Mouse (Mus musculus) embryo, embryonic 9.5 days (tissue): ENCODE data around the gene Epha4.

ENCODE experiments used
- DNase-seq: peaks from one replicate; pipeline ENCODE4 v3.0.0-alpha.2; 2017; ENCODE audit errors: extremely low spot score

The Epha4 gene

DNA sequence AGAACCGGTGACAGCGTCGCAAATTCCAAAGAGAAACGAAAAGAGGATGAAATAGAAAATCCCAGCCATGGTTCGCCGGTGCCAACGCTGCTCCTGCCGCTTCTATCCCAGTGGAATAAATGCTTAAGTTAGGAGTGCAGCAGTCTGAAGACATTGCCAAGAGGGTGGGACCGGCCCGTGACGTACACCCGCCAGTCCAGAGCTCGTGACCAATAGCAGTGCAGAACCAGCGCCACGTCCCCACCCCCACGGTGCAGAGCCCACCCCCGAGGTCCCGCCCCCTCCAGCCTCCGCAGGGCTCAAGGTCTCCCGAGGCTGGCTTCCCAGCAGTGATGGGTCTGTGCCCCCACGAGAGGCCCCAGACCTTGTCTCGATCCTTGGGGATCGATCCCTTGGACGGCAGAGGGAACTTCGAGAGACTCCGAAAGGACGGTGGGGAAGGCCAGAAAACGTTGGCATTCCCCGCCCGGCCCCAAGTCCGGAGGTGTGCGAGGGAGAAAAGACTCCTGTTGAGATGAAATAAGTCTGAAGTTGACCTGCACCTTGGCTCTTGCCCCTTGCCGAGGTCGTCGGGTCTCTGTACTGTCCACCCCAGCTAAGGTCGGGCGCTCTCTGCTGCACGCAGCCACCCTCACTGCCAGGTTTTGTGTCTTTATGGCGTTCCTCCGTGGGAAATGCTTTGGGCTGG is at the start of gene Epha4:
Gene Epha4 (minus strand): TSS at position 126 of the 688 bp plus-strand sequence.
- peak; percentile 93 for DNase-seq

DNA sequence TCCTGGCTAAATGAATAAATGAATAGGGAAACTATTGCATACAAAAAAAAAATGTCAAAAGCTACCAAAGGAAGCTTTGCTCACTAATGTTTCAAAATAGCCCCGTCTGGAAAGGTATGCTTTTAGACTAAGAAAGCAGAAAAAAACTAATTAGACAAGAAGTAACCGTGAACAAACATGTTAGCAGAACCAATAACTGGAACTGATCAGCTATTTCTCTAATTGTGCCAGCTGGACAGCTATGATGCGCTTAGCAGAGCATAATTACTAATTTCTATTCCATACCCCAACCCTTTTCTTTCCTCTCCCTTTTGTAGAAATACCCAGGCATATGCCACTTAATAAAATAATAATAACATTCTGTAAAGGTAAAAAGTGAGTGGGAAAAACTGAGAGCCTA is 41.3 kb upstream of the Epha4 start:
- DNase-seq = no peak

DNA sequence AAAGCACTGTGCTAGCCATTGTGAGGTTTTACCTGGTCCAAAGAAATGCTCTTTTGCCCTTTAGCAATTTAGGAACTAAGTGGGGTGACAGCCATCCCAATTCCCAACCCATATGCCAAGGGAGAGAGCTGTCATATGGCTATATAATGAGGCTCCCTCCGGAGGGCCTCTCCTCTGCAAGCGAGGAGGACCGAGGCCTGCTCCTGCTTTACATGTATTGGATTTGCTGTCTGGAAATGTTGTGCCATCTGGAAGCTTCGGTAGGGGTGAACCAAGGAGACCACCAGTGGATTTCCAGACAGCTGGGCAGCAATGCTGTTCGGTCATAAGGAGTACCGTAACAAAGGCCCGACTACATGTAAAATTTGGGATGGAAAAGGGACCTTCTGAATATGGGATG is 37.0 kb upstream of the Epha4 start:
- no peak for DNase-seq

DNA sequence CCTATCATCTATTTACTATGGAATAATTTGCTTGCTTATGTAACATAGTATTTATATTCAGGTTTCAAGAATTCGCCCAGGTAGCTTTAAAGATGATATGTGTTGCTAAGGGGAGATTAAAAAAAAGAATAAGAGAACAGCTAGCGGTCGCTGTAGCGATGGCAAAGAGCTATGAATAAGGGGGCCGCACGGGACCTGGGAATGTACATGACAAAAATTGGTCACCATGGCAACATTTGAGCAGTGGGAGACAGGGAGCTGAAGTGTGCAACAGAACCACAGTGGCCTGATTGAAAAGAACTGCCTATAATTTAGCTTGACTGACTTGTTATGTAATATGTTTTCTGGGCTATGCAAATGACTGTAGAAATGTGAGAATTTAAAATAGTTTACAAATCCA is 30.8 kb upstream of the Epha4 start:
- no peak for DNase-seq

DNA sequence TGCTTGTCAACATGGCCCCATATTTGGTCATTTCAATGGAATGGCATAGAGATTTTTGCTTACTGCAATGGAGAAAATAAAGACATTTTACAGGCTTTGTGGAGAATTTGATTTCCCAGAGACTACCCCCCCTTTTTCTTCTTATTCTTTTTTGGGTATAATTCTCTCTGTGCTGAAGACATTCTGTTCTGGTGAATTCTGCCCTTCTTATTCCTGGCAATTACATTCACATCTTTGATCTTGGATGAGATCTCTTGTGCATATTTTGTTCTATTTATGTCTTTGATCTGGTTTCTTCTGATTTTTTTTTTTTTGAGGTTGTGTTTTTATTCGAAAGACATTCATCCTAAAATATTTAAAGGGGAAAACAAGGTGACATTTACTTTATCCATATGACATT is 30.1 kb upstream of the Epha4 start:
- DNase-seq = no peak

DNA sequence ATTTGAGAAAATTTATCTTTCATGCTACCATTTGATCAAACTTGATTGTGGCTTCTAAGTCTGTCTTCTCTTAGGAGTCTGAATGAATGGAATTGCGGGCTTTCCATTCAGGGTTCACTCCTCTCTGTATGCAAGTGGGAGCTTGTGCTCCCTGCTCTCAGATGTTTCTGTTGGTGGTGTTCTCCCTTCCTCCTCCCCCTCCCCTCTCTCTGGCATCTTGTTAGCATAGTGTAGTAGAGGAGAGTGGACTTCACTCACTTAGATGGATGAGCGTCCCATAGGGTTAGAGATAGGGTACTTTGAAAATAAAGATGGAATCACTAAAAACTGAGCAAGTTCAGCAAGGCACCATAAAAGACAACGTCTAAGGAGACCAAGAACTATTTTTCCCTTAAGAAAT is 29.4 kb upstream of the Epha4 start:
- no peak for DNase-seq

DNA sequence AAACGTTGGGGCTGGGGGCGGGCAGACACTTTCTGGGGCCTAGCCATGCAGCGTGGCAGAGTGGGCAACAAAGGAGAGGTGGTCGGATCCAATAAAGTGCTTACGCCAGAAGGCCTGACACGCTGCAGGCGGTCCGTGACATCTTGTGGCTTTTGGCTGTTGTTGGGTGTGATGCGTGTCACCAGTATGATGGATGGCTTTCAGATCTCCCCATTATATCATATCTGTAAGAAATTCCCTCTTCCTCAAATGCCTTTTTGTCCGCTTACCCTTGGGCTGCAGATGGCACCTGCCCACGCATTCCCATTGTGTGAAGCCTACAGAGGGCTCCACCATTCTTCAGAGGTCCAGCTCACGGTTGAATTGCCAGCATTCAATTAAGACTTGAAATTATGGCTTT is 25.1 kb upstream of the Epha4 start:
- DNase-seq = no peak

DNA sequence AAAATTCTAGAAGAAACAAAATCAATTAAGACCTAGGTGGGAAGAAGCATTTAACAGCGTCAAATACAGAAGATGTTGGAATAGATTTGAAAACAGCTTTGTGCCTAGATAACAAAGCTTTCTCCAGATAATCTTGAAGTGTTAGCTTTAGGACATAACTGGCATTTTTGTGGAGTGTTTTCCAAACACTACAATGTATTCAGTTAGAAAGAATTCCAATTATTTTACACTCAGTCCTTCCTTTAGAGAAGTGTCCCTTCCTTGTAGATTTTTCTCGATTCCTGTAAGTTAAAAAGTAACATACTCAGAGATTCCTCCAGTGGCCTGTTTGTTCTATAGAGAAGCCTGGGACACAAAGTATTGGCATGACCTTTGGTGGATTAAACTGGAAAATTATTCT is 23.7 kb upstream of the Epha4 start:
- no peak for DNase-seq

DNA sequence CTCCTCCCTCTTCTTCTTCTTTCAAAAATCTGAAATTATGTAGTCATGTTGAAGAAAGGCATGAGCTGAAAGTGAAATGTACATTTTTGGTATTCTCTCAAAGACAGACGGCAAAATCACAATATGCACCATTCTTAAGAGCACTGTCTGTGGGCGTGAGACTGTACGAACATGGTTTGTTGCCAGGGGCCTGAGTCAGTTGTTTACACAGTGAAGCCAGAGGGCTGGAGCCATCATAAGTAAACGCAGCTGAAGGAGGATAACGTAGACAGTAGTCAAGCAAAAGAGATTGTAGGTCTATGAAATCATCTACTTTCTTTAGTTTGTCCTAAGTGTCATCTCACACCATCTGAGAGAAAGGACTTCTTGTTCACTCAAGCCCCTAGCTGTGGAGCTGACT is 21.0 kb upstream of the Epha4 start:
- no peak for DNase-seq

DNA sequence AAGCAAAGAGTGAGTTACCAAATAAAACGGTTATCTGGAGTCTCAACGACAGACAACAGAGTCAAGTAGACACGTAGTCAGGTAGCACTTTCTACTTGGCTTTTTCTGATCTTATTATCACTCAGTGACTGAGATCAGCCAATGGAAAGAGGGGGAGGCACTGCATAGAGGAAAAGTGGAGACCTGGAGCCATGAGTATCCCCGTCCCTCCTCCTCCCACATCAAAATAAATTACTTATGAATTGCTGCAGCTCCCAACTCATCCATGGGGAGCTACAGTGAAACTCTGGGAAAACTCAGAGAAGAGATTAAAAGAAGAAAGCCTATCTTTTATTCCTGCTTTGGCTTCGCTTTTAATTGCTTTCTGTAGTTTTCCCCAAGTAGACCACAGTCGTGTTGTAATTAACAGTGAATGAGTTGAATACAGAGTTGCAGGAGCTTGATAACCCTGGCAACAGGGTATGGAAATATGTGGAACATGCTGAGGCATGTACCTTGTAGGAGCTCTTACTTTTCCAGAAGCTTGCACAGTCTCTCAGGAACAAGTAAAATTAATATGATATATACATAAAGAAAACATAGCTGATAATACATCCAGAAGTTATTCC is 17.8 kb upstream of the Epha4 start:
- DNase-seq = no peak

DNA sequence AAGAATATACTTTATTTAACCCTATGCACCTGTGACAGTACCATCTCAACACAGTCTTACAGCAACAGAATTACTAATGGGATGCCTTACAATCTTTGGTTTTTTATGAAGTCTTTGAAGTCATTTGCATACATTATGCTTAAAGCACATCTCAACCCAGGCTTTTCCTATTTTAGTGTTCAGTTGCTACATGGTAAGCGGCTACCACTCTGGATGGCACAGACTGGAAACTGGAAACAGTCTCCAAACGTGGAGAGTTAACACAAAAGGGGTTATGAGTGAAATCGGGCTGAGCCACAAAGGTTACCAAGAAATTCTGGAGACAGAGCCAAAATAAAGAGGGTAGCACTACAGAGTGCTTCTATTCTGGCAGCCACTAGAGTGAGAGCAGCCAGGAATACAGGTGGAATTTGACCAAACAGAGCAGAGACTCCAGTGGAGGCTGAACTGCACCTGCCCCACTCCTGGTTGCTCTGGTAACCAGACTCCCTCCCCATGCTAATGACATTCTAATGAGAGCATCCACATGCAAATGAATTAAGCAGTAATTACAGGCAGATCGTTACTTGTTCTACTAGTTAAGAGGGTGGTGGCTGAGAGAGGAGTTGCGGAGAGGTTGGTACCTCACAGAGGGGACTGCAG is 17.2 kb upstream of the Epha4 start:
- DNase-seq = no peak

DNA sequence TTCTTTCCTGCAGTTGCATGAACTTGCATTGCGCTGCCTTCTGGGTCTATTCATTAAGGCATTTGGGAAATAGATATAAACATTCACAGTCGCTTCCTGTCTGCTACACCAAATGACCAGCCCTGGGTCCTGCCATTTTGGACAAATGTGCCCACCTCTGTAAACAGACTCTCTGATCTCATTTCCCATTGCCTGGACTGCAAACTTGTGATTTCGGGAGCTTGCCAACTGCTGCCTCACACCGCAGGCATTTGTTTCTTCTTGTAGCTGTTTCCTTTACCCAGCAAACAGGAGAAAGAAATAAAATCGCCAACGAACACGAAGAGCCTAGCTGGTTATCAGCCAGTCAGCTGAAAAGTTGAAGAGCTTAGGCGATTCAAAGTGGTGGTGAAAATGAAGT is 10.2 kb upstream of the Epha4 start:
- DNase-seq = no peak

DNA sequence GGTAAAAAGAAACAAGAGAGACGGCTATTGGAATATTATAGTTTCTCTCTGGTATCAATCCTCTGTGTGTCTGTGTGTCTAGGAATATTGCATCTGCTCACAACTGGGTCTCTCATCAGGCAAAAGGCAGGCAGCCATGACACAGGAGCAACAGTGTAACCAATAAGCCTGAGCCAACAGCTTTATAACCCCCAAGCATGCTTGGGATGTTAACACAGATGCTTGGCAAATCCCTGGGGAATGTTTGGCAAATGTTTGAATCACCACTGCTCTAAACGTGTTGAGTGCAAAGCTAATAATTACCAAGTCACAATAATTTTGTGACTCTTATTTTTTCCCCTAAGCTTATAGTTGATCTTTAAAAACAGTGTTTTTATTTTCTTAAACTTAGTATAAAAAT is 8.5 kb upstream of the Epha4 start:
- no peak for DNase-seq

DNA sequence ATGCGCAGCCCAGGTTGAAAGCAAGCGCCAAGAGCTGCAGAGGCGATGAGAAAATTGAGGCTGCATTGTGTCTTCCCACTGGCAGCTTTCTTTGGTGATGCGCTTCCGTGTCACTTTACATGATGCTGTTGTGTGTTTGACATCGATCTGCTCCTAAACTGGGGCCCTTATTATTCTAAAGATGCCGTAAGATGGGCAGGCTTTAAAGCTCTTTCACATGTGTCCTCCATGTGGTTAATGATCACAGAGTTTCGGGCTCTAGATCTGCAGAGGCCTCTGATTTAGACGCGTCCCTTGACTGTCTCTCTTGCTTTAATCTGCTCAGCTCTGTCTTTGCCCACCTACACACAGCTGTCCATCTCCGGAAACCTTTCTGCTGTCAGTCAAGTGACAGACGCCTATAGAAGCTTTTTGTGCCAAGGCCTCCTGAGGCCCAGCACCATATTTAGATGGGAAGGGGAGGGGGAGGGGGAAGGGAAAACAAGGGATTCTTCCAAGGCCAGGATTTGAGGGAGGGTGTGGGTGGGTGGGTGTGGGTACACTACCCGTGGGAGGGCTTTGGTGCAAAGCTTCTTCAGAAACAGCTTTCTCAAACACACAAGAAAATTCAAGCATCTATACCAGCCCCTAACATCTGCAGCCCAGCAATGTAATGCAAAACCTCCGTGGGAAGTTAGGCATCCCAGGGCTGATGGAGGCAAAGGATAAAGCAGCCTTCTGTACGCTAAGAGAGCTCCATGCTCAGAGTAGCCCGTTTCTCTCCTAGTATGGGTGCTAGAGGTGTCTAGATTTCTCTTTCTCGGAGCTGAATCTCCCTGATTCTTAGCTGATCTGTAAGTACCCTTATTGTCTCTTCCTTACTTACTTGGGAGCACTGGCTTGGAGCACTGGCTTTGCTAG is 7.0 kb upstream of the Epha4 start:
- no peak for DNase-seq

DNA sequence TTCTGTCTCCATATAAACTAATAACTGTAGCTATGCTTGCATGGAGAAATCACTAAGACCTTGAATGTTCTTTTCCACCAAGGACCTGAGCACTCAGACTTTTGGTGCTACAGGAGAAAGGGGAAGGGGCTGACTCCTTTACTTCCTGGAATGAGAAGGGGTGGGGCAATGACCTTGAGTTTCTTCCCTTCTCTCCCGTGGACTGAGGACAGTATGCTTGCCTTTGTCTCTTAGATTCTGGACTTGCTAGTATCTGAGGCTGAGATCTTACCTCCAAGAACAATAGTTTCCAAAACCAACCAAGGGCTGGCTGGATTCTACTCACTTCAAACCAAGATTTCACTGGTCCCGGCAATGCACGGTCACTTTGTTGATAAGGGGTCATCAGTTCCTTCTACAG is 3.8 kb upstream of the Epha4 start:
- DNase-seq = no peak

DNA sequence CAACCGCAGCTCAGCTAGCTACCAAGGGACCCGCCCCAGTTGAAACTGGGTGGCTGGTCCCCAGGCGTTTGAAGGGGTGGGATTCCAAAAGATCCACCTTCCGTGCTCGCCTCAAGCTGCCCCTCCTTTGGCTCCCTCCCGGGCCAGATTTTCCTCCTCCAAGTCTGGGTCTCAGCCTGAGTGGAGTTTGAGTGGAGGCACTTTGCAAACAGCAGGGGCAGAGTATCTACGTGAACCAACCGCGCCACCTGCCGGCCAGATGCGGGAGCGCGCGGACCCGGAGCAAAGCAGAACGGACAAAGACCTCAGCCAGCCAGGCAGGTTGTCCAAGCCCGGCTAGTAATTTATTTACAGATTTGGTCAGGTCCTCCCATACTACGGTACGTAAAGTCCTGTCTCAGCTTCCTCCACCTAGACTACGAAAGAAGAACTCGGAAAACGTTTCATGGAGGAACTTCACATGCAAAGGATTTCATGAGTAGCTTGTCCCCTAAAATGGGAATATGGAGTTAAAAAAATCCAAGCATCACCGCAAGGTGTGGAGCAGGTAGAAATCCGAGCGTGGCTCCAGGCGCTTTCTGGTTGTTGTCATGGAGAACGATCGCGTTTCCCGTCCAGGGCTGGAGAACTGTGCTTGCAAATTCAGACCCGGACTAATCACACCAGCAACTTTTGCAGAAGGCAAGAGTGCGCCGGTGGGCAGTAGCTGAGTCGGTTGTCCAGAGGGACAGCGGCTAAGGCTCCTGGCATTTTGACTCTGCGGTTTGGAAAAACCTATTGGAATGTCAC is 1.5 kb upstream of the Epha4 start:
- DNase-seq = peak; percentile 94

DNA sequence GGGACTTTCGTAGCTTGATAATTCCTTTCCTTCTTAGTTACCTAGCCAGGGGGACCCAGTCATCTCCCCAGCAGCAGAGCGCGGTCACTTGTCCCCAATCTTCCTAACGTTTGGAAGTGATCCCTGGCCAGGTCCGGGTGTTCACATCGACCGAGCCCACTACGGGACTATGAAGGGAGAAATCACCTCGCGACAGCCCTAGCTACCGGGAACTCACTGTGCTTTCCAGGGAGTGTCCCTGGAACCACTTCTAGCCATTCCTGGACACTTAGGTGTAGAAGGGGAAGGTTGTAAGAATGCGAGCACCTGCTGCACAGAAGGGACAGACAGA is 728 bp upstream of the Epha4 start:
- peak; percentile 56 for DNase-seq

DNA sequence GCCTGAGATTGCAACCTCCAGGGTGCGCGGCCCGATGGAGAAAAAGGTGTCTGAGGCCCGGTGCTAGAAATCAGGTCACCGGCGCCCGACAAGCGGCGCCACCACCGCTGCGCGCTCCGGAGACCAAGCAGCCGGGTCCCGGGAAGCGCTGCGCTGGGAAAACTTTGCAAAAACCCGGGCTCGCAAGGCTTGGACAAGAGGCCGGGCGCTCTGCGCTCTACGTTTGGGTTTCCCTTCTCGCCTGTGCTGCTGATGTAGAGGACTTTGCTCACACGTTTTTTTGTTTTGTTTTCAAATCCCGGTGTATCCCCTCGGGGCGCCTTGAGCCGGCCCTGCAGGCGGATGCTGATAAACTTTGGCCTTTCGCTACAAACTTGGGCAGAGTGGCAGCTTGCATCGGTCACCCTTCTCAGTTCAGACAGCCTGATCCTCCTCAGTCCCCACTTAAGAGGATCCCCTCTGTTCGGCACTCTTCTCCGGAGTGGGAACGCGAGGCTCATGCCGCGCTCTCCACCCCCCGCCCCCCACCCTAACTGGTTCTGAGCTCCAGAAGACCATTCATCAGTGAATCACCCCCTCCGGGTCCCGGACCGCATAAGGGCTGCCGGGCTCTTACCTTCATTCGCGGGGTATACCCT is 444 bp downstream of the Epha4 start:
- peak; percentile 71 for DNase-seq

DNA sequence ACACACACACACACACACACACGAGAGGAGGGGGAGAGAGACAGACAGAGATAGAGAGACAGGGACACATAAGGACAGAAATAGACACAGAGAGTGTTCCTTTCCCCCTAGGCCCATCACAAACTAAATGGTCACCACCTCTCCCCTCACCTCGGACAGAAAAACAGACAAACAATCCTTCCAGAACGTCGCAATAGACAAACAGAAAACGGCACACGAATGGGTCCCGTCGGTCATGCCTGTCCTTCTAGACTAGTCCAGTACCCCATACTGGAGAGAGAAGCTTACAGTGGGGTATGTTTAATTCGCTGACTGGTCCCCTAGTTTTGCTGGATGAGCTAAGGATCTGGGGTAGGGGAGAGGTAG is 946 bp downstream of the Epha4 start:
- no peak for DNase-seq

DNA sequence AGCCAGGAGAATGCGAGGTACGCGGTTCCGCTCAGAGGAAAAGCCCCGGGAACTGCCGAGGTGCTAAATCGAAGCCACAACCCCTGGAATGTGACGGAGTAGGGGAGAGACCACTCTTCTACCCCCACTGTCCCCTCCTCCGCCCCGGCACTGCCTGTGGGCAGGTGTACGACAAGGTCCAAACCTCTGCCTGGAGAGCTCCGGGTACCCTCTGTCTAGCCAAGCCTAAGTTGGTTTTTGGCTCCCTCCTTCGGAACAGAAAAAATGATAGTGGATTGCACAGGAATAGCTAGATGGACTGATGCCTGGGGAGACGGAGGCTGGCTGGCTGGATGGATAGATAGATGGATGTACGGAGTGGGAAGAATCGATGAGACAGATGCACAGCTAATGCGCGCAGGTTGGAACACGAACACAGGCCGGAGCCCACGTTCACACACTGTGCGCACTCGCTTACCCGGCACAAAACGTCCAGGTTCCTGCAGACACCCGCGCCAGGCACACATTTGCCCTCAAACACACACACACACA is 1.4 kb downstream of the Epha4 start:
- DNase-seq = peak; percentile 78
